Mouse (Mus musculus) ES-Bruce4 (cell line): ENCODE measurements around the gene Fbxo39. TPM values are rescaled to one million over a fixed set of nuclear protein-coding genes. Genes with fewer than 3 reads are reported as not detected.

Experiments
- H3K27ac ChIP-seq: 2 replicates; pipeline ENCODE4 v1.5.1; 2012; ENCODE audit warnings: low read length, inconsistent platforms; ENCODE audit not compliant: insufficient read depth
- H3K27me3 ChIP-seq: 2 replicates; pipeline ENCODE4 v1.6.1; 2012; ENCODE audit warnings: mild to moderate bottlenecking, low read length, inconsistent platforms; ENCODE audit not compliant: control insufficient read depth, poor library complexity, insufficient read depth, severe bottlenecking
- H3K36me3 ChIP-seq: 2 replicates; pipeline ENCODE4 v1.6.1; 2012; ENCODE audit warnings: inconsistent platforms, mild to moderate bottlenecking, low read length, moderate library complexity; ENCODE audit not compliant: control insufficient read depth, poor library complexity, insufficient read depth, severe bottlenecking
- H3K4me1 ChIP-seq: one replicate; pipeline ENCODE4 v1.8.1; 2011; ENCODE audit warnings: low read length; ENCODE audit not compliant: control insufficient read depth, insufficient read depth
- H3K4me3 ChIP-seq: 2 replicates; pipeline ENCODE4 v1.5.1; 2011; ENCODE audit warnings: low read depth, mild to moderate bottlenecking, low read length
- H3K9ac ChIP-seq: 2 replicates; pipeline ENCODE4 v1.6.1; 2012; ENCODE audit warnings: low read depth, mild to moderate bottlenecking, inconsistent platforms; ENCODE audit not compliant: poor library complexity, severe bottlenecking
- H3K9me3 ChIP-seq: replicated peaks from 2 replicates; pipeline ENCODE4 v1.6.1; 2012; ENCODE audit warnings: mild to moderate bottlenecking, low read length, inconsistent platforms; ENCODE audit not compliant: control insufficient read depth, poor library complexity, insufficient read depth, severe bottlenecking
- CTCF ChIP-seq: IDR thresholded peaks from one replicate; pipeline ENCODE4 v1.8.1; 2011; ENCODE audit warnings: low read depth, low read length
- EP300 ChIP-seq: IDR thresholded peaks from 2 replicates; pipeline ENCODE4 v1.6.1; 2011; ENCODE audit warnings: low read depth, low read length; ENCODE audit not compliant: insufficient read depth
- POLR2A ChIP-seq: IDR thresholded peaks from one replicate; pipeline ENCODE4 v1.8.1; 2011; ENCODE audit warnings: low read length; ENCODE audit not compliant: insufficient read depth
- polyA plus RNA-seq: library from polyadenylated mRNA; stranded (reverse); fragments of >200 nt; gene quantifications from 2 replicates; pipeline ENCODE4 v1.2.4, GENCODE M21; 2011; ENCODE audit warnings: low read depth; ENCODE audit not compliant: missing spikeins, insufficient read depth, insufficient read length

The Fbxo39 gene
- polyA plus RNA-seq, 1 experiment: not detected

DNA sequence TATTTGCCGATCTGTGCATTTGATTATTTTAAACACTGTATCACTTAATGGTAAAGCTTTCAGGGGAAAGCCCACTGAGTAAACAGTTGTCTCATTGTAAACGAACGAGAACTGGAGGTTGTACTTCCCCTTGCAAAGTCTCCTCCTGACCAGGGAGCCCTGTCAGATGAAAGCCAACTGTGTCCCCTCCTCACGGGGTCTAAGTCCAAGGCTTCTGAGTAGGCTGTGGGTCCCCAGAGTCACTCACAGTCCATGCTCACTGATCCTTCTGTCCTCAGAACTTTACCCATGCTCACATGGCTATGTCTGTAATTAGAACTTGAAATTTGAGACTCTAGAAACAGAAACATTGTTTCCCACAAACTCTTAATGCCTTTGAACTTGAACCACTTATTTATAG is 35.4 kb downstream of the Fbxo39 start:
- Histone ChIP-seq H3K4me1 (no peaks in the 10 kb centered on the region), H3K36me3 (no peaks in the 10 kb centered on the region), H3K4me3 (no peak overlapping the region), H3K9ac (no peak overlapping the region), H3K9me3 (no peaks in the 10 kb centered on the region), H3K27ac (no peak overlapping the region), H3K27me3 (no peaks in the 10 kb centered on the region)
- TF ChIP-seq EP300 (no peak), CTCF (no peak), POLR2A (no peak)

DNA sequence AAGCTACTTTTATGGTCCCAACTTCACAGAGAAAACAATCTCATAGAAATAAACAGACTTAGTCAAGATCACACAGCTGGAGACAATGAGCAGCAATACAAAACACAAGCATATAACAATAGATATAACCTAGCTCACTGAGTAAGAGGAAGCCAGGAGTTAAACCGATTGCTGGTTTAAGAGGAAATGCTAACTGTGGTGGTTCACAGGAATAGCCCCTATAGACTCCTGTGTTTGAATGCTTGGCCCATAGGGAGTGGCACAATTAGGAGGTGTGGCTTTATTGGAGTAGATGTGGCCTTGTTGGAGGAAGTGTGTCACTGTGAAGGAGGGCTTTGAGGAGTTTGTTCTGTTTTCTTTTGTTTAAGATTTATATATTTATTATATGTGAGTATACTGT is 38.0 kb downstream of the Fbxo39 start:
- Histone ChIP-seq H3K4me3 (no peak overlapping the region), H3K36me3 (no peaks in the 10 kb centered on the region), H3K9me3 (no peaks in the 10 kb centered on the region), H3K9ac (no peak overlapping the region), H3K4me1 (peaks cover 2% of the 10 kb centered on the region), H3K27ac (no peak overlapping the region), H3K27me3 (no peaks in the 10 kb centered on the region)
- no peak for TF ChIP-seq POLR2A
- TF ChIP-seq CTCF: no peak
- TF ChIP-seq EP300: no peak

DNA sequence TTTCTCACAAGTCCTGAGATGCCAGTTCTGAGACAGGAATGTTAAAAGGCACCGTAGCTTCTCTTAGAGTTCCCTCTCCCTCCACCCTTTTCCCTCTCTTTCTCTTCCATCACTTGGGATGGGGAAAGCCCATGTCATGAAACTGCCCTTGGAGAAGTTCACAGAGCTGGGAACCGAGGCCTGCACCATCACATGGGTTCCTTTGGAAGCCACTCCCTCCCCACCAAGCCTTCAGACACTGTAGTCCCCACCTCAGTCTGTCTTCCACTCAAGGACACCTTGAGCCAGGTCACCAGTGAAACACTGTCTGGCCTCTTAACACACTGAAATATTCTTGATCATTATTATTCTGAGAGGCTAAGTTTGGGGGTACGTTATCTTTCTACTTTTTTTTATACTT is 38.9 kb downstream of the Fbxo39 start:
- H3K27ac ChIP-seq: no peak overlapping the region
- H3K27me3 ChIP-seq: no peaks in the 10 kb centered on the region
- H3K4me3 ChIP-seq: no peak overlapping the region
- no peak overlapping the region for H3K9ac ChIP-seq
- TF ChIP-seq EP300 (no peak), CTCF (no peak), POLR2A (no peak)
- H3K9me3 ChIP-seq: no peaks in the 10 kb centered on the region
- H3K36me3 ChIP-seq: no peaks in the 10 kb centered on the region
- peaks cover 2% of the 10 kb centered on the region for H3K4me1 ChIP-seq

DNA sequence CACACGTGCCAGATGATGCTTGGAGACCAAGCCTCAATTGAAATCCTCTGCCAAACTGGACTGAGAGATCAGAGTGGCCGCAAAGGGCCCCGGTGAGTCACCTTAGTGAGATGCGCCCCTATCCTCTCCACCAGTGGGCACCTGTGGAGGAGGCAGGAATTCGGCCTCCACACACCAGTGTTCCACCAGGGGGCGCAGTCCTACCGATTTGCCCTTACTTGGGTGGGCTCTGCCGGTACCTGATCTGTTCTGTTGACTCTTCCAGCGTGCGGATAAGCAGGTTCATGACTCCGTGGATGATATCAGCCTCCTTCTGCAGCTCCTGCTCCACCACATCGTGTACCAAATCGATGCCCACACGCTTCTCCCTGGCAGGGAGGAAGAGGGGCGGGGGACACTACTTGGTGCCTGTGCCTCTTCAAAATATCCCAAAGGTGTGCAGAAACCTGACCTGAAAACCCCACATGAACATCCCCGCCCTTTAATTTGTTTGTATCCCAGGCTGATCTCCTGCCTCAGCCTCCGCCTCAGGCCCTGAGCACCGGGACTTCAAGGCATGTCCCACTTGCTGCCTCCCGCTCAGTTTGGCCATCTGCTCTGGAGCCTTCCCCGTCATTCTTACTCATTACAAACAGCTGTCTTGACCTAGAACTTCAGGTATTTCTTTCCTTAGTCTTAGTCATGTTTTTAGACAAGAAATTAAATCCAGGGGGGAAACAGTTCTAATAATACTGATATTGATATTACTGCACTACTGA is 40.9 kb downstream of the Fbxo39 start:
- Histone ChIP-seq H3K4me3 (peak overlapping the region; percentile 6; the same call in 1 of the 2 replicates), H3K27me3 (no peaks in the 10 kb centered on the region), H3K27ac (no peak overlapping the region), H3K36me3 (no peaks in the 10 kb centered on the region), H3K9ac (no peak overlapping the region), H3K4me1 (peaks cover 2% of the 10 kb centered on the region), H3K9me3 (no peaks in the 10 kb centered on the region)
- TF ChIP-seq CTCF (peak; percentile 97), POLR2A (no peak)

DNA sequence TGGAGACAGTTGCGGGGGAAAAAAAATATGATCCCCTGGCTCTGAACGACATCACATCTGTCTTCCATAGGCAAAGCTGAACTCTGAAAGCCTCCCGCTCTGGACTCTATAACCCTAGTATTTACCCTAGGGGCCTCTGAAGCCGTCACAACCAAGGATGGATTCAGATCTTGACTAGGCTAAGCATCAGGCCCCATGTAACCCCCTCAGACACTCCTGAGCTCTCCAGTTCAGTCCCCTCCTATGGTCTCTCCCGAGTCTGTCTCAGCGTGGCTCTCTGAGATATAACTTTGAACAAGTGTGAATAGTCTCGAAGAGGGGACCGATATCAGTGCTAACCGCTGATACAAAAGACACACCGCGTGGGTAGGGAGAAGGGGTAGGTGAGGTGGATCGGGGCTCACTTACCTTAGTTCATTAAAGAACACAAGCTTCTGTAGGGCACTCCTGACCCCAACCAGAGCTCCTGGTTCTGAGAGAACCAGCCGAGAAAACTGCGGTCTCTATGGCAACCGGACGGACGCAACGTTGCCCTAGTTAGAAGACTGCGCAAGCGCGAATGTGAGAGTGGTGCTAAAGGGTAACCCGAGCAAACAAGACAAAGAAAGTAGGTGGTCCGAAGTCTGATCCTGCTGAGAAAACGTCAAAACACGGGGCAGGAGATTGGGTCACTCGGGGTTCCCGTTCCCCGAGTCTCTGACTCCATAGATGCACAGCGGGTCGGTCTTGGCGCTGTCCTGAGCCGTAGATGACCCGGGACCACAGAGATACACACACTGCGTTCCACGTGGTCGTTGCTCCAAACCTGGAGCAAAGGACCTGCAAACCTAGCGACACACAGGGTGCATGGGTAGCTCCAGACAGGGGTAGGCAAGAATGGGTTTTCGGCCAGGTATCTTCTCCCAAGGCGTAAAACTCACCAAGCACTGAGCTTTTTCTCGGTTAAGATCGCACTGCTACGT is 47.4 kb downstream of the Fbxo39 start:
- no peak overlapping the region for H3K9ac ChIP-seq
- TF ChIP-seq EP300 (no peak), POLR2A (no peak), CTCF (no peak)
- no peak overlapping the region for H3K27ac ChIP-seq

DNA sequence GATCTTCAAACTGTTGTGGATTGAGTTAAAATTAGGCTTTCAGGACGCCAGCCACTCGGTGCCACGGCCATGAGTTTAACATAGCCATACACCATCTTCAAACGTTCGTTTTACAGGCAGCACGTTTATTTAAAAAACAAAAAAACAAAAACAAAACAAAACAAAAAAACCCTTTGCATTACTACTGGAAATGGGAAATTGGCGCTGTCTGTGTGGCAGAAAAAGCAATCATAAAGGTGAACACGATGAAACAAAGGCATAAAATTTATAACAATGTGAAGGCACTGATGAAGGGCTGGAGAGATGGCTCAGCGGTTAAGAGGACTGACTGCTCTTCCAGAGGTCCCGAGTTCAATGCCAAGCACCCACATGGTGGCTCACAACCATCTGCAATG is 48.1 kb downstream of the Fbxo39 start, which contains the start of gene Tekt1:
Gene Tekt1 (minus strand): TSS at position 96 of the 395 bp plus-strand sequence.
- TF ChIP-seq POLR2A (no peak), EP300 (no peak), CTCF (no peak)
- no peaks in the 10 kb centered on the region for H3K27me3 ChIP-seq
- no peaks in the 10 kb centered on the region for H3K9me3 ChIP-seq
- no peaks in the 10 kb centered on the region for H3K36me3 ChIP-seq
- H3K9ac ChIP-seq: no peak within 1 kb of the TSS
- H3K27ac ChIP-seq: no peak within 1 kb of the TSS
- peak within 1 kb of the TSS; percentile 18 for H3K4me3 ChIP-seq
- no peaks in the 10 kb centered on the region for H3K4me1 ChIP-seq

More for the DNA sequence above, 47.4 kb downstream of the Fbxo39 start:
- H3K9me3 ChIP-seq: no peaks in the 10 kb centered on the region
- H3K4me3 ChIP-seq: peak overlapping the region; percentile 18
- no peaks in the 10 kb centered on the region for H3K27me3 ChIP-seq
- H3K36me3 ChIP-seq: no peaks in the 10 kb centered on the region
- no peaks in the 10 kb centered on the region for H3K4me1 ChIP-seq
